Mouse (Mus musculus): ENCODE measurements around the gene Ddx43. TPM values are rescaled to one million over a fixed set of nuclear protein-coding genes. Genes with fewer than 3 reads are reported as not detected.
"Not testable (repeated sequence)": the region's sequence is repeated elsewhere in the genome, so short reads cannot be mapped to it uniquely, and the experiment has no call there.

The Ddx43 gene
- 0.15 TPM in 1 of 2 replicates, not detected in the other for polyA plus RNA-seq (2014; fragmentation: Nextera tagmentation; extraction: Ambion mirVana)

DNA sequence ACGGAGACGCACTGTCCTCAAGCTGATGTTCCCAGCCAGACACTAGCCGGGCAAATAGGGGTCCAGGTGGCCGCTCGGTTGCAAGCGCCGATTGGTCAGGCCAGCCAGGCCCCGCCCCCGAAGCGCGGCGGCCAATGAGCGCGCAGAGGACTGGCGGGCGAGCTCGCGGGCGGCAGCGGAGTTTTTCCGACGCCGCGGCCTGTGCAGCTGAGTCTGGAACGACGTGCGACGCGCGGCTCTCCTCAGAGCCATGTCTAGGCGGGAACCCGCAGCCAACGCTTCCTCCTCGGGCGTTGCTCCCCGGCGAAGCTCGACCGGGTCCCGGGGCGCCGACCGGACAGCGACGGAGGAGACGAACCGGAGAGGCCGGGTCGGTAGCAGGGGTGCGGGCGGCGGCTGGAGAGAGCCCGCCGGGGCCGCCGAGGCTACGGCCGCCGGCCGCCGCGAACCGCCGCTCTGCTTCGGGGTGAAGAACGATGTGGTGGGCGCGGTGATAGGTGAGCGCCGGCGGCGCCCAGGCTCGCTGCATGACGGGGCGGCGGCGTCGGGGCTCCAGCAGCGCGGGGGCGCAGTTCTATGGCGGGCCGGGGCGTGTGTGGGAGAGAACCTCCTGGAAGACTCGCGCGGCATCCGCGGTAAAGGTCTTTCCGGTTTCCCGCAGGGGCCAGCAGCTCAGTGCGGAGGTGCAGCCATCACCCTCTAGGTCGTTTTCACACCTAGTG lies at the start of gene Ddx43:
TSS of gene Ddx43 (plus strand) at position 148 of the 722 bp plus-strand sequence.
- peak within 1 kb of the TSS; percentile 36 for H3K4me3 ChIP-seq (ENCODE audit: low read depth, low read length)
- H3K4me2 ChIP-seq (ENCODE audit: low read depth, low read length) = peak within 1 kb of the TSS; percentile 55
- ATAC-seq (replicated peaks; ENCODE audit: insufficient number of reproducible peaks, low FRiP score, low TSS enrichment, low read depth) = peak; percentile 90
- 0 out of 2 replicates have a peak within 1 kb of the TSS, but pooled peaks have one; percentile 18 for H3K9ac ChIP-seq (replicated peaks; ENCODE audit: low read length)
- no peaks in the 10 kb centered on the region for H3K9me3 ChIP-seq (replicated peaks; ENCODE audit: control insufficient read depth, low read length)
- peaks cover 42% of the 10 kb centered on the region for H3K27me3 ChIP-seq (ENCODE audit: control insufficient read depth, insufficient read depth, low read length)
- DNase-seq (ENCODE audit: low spot score) = peak; percentile 78
- no peak within 1 kb of the TSS for H3K27ac ChIP-seq (replicated peaks; ENCODE audit: low read depth, low read length)
- 4% methylated on average over 58 of the region's 93 CpGs for WGBS
- H3K36me3 ChIP-seq (replicated peaks; ENCODE audit: control insufficient read depth, insufficient read depth, low read depth, low read length) = no peaks in the 10 kb centered on the region
- no peaks in the 10 kb centered on the region for H3K4me1 ChIP-seq (ENCODE audit: control insufficient read depth, insufficient read depth, low read length)

- Histone ChIP-seq H3K9ac (replicated peaks; ENCODE audit: low read length) (no peak overlapping the region), H3K4me3 (ENCODE audit: low read depth, low read length) (no peak overlapping the region), H3K27ac (replicated peaks; ENCODE audit: low read depth, low read length) (no peak overlapping the region), H3K36me3 (replicated peaks; ENCODE audit: control insufficient read depth, insufficient read depth, low read depth, low read length) (no peaks in the 10 kb centered on the region), H3K9me3 (replicated peaks; ENCODE audit: control insufficient read depth, low read length) (no peaks in the 10 kb centered on the region), H3K4me1 (ENCODE audit: control insufficient read depth, insufficient read depth, low read length) (no peaks in the 10 kb centered on the region), H3K4me2 (ENCODE audit: low read depth, low read length) (no peak overlapping the region), H3K27me3 (ENCODE audit: control insufficient read depth, insufficient read depth, low read length) (no peaks in the 10 kb centered on the region)
- no peak for ATAC-seq (replicated peaks; ENCODE audit: insufficient number of reproducible peaks, low FRiP score, low TSS enrichment, low read depth)
- 62% methylated on average over 3 of the region's 3 CpGs for WGBS
- no peak for DNase-seq (ENCODE audit: low spot score)
Measured at GRCm38 (mm10) chr9:78347004-78347403, 48.6 kb upstream of the Ddx43 start.

DNA sequence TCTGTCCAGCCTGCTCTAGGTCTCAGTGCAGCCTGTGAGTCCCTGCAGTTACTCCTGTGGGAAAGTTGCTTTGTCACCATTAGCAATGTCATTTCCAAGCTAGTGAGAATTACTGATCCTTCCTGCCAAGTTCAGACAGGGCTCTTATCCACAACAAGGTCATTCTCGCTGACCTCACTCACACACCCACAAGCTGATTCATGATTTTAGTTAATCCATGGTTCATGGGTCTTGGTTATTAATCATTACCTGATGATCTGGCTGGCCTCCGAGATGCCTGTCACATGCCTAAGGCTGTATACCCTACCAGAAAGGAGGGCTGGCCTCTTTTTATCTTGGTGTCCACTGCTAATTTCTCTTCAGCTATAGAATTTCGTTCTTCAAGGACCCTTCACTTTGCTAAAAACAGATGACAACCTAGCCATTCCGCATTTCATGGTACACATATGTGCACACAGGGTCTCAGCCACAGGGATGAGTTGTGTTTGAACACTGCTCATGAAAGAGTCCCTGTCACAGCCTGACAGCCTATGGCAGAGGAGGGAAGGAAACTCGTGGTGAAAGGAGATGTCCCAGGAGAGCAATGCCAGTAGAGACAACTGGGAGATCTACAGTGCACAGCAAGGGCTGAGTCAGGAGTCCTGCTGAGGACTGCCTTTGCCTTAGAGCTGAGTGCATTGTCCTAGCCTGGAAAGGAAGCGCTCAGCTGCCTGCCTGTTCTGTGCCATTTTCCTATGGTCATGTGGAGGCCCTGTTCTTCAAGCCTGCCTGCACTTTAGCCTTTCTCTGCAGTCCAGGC lies 47.2 kb upstream of the Ddx43 start:
- not testable (repeated sequence) for H3K4me2 ChIP-seq (ENCODE audit: low read depth, low read length); H3K9me3 ChIP-seq (replicated peaks; ENCODE audit: control insufficient read depth, low read length); H3K36me3 ChIP-seq (replicated peaks; ENCODE audit: control insufficient read depth, insufficient read depth, low read depth, low read length); H3K27ac ChIP-seq (replicated peaks; ENCODE audit: low read depth, low read length); ATAC-seq (replicated peaks; ENCODE audit: insufficient number of reproducible peaks, low FRiP score, low TSS enrichment, low read depth); H3K27me3 ChIP-seq (ENCODE audit: control insufficient read depth, insufficient read depth, low read length); H3K4me3 ChIP-seq (ENCODE audit: low read depth, low read length); H3K9ac ChIP-seq (replicated peaks; ENCODE audit: low read length); DNase-seq (ENCODE audit: low spot score); H3K4me1 ChIP-seq (ENCODE audit: control insufficient read depth, insufficient read depth, low read length)
- WGBS = 67% methylated on average over 6 of the region's 6 CpGs

DNA sequence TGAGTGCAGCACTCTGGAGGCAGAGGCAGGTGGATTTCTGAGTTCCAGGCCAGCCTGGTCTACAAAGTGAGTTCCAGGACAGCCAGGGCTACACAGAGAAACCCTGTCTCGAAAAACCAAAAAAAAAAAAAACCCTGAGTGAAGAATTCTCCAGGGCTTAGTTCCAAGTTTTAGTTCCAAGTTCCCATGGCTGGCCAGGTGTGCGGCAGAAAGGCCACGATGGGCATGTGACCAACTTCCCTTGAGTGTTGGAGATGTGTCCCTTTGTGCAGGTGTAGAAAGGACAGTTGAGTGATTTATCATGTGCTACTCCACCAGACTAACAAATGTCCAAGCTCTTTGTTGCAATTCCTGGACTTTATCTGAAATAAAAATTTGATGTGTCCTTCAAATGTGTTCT lies 46.4 kb upstream of the Ddx43 start:
- H3K4me3 ChIP-seq (ENCODE audit: low read depth, low read length); H3K27me3 ChIP-seq (ENCODE audit: control insufficient read depth, insufficient read depth, low read length); H3K9me3 ChIP-seq (replicated peaks; ENCODE audit: control insufficient read depth, low read length); H3K27ac ChIP-seq (replicated peaks; ENCODE audit: low read depth, low read length); H3K9ac ChIP-seq (replicated peaks; ENCODE audit: low read length); DNase-seq (ENCODE audit: low spot score); ATAC-seq (replicated peaks; ENCODE audit: insufficient number of reproducible peaks, low FRiP score, low TSS enrichment, low read depth); H3K4me1 ChIP-seq (ENCODE audit: control insufficient read depth, insufficient read depth, low read length); H3K4me2 ChIP-seq (ENCODE audit: low read depth, low read length); H3K36me3 ChIP-seq (replicated peaks; ENCODE audit: control insufficient read depth, insufficient read depth, low read depth, low read length): not testable (repeated sequence)
- WGBS = 82% methylated on average over 3 of the region's 3 CpGs

- not testable (repeated sequence) for H3K9me3 ChIP-seq (replicated peaks; ENCODE audit: control insufficient read depth, low read length); H3K4me2 ChIP-seq (ENCODE audit: low read depth, low read length); ATAC-seq (replicated peaks; ENCODE audit: insufficient number of reproducible peaks, low FRiP score, low TSS enrichment, low read depth); H3K4me3 ChIP-seq (ENCODE audit: low read depth, low read length); H3K27me3 ChIP-seq (ENCODE audit: control insufficient read depth, insufficient read depth, low read length); H3K9ac ChIP-seq (replicated peaks; ENCODE audit: low read length); DNase-seq (ENCODE audit: low spot score); H3K36me3 ChIP-seq (replicated peaks; ENCODE audit: control insufficient read depth, insufficient read depth, low read depth, low read length); H3K4me1 ChIP-seq (ENCODE audit: control insufficient read depth, insufficient read depth, low read length); H3K27ac ChIP-seq (replicated peaks; ENCODE audit: low read depth, low read length)
Measured at GRCm38 (mm10) chr9:78350007-78350406, 45.6 kb upstream of the Ddx43 start.

- ATAC-seq (replicated peaks; ENCODE audit: insufficient number of reproducible peaks, low FRiP score, low TSS enrichment, low read depth) = no peak
- Histone ChIP-seq H3K36me3 (replicated peaks; ENCODE audit: control insufficient read depth, insufficient read depth, low read depth, low read length) (no peaks in the 10 kb centered on the region), H3K27ac (replicated peaks; ENCODE audit: low read depth, low read length) (no peak overlapping the region), H3K9me3 (replicated peaks; ENCODE audit: control insufficient read depth, low read length) (no peaks in the 10 kb centered on the region), H3K4me3 (ENCODE audit: low read depth, low read length) (no peak overlapping the region), H3K27me3 (ENCODE audit: control insufficient read depth, insufficient read depth, low read length) (no peaks in the 10 kb centered on the region), H3K4me1 (ENCODE audit: control insufficient read depth, insufficient read depth, low read length) (no peaks in the 10 kb centered on the region), H3K4me2 (ENCODE audit: low read depth, low read length) (no peak overlapping the region), H3K9ac (replicated peaks; ENCODE audit: low read length) (no peak overlapping the region)
- no peak for DNase-seq (ENCODE audit: low spot score)
- 83% methylated on average over 6 of the region's 6 CpGs for whole genome bisulfite sequencing
Measured at GRCm38 (mm10) chr9:78351504-78352220, 43.9 kb upstream of the Ddx43 start.

DNA sequence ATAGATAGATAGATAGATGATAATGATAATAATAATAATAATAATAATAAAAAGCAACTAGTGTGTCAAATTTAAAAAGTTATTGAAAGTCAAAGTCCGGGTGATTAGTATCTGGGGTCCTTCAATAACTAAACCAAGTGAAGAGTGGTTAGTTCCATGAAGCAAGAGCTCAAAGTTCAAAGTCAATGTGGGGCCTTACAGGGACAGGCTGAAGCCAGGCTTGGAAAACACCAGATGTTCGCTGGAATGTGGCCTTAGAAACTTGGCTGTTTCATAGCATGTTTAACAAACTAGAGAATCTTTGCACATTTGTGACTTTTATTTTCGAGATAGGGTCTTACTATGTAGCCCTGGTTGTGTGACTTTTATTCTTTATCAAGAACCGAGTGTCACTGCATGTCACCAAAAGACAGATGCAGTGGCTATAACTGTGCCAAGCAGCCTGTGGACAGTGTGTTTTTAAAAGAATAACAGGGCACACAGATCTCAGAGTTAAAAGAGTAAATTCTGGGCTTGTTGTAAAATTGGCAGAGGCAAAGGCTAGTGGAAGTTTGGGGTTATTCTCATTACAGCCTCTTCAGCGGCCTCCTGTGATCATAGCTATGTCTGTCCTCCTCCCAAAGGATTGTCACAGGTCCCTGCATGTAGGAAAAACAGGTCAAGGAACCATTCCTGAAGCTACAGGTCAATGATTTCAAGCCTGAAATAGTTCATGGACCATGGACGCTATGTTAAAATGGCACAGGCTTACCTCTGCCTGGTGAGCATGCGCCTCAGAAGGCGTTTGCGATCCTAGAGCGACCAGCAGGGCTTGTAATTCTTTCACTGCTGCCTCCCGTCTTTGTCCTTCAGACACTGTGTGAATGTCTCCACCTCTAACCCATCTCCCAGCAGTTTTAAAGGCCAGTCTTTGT lies 40.7 kb upstream of the Ddx43 start:
- DNase-seq (ENCODE audit: low spot score) (no peak), ATAC-seq (replicated peaks; ENCODE audit: insufficient number of reproducible peaks, low FRiP score, low TSS enrichment, low read depth) (no peak)
- Histone ChIP-seq H3K4me2 (ENCODE audit: low read depth, low read length) (no peak overlapping the region), H3K9me3 (replicated peaks; ENCODE audit: control insufficient read depth, low read length) (no peaks in the 10 kb centered on the region), H3K4me3 (ENCODE audit: low read depth, low read length) (no peak overlapping the region), H3K9ac (replicated peaks; ENCODE audit: low read length) (no peak overlapping the region), H3K4me1 (ENCODE audit: control insufficient read depth, insufficient read depth, low read length) (no peaks in the 10 kb centered on the region), H3K36me3 (replicated peaks; ENCODE audit: control insufficient read depth, insufficient read depth, low read depth, low read length) (no peaks in the 10 kb centered on the region), H3K27me3 (ENCODE audit: control insufficient read depth, insufficient read depth, low read length) (no peaks in the 10 kb centered on the region), H3K27ac (replicated peaks; ENCODE audit: low read depth, low read length) (no peak overlapping the region)
- whole genome bisulfite sequencing = 83% methylated on average over 11 of the region's 11 CpGs
